Mouse (Mus musculus) heart, embryonic 12.5 days (tissue): ENCODE data around the gene Grn. TPM values are rescaled to one million over a fixed set of nuclear protein-coding genes. Genes with fewer than 3 reads are reported as not detected.

ENCODE experiments used
- ATAC-seq: fragments of 200-750 bp; cut with Nextera tagmentation; 2 replicates; pipeline ENCODE4 v1.8.0; 2017; ENCODE audit warnings: moderate TSS enrichment, moderate library complexity; ENCODE audit not compliant: insufficient number of reproducible peaks, low FRiP score
- H3K27ac ChIP-seq: fragments of 300-500 bp; sonication (generic); 2 replicates; pipeline ENCODE4 v1.5.1; 2016; ENCODE audit warnings: mild to moderate bottlenecking, moderate library complexity; ENCODE audit not compliant: poor library complexity, severe bottlenecking
- H3K27me3 ChIP-seq: fragments of 300-500 bp; sonication (generic); replicated peaks from 2 replicates; pipeline ENCODE4 v1.6.1; 2016; ENCODE audit warnings: mild to moderate bottlenecking, moderate library complexity
- H3K36me3 ChIP-seq: fragments of 300-500 bp; sonication (generic); 2 replicates; pipeline ENCODE4 v1.6.1; 2016; ENCODE audit warnings: mild to moderate bottlenecking, moderate library complexity
- H3K4me1 ChIP-seq: fragments of 300-500 bp; sonication (generic); replicated peaks from 2 replicates; pipeline ENCODE4 v1.6.1; 2016; ENCODE audit warnings: mild to moderate bottlenecking
- H3K4me2 ChIP-seq: fragments of 300-500 bp; sonication (generic); 2 replicates; pipeline ENCODE4 v1.6.1; 2016; ENCODE audit warnings: mild to moderate bottlenecking, moderate library complexity
- H3K4me3 ChIP-seq: fragments of 300-500 bp; sonication (generic); 2 replicates; pipeline ENCODE4 v1.5.1; 2016; ENCODE audit warnings: mild to moderate bottlenecking
- H3K9ac ChIP-seq: fragments of 300-500 bp; sonication (generic); 2 replicates; pipeline ENCODE4 v1.6.1; 2016; ENCODE audit warnings: mild to moderate bottlenecking, moderate library complexity
- H3K9me3 ChIP-seq: fragments of 300-500 bp; sonication (generic); replicated peaks from 2 replicates; pipeline ENCODE4 v1.6.1; 2016; ENCODE audit warnings: mild to moderate bottlenecking, moderate library complexity
- WGBS: fragments of 180-500 bp; shearing (Covaris S2); methylation state at CpG from one replicate; pipeline ENCODE4 v1.1.7; 2016; 5-methylcytosine and 5-hydroxymethylcytosine counted together
- polyA plus RNA-seq: library from polyadenylated mRNA; unstranded; fragments of >200 nt; fragmentation: Nextera tagmentation; extraction: Ambion mirVana; gene quantifications from 2 replicates; pipeline ENCODE4 v1.2.1, GENCODE M21; 2016

Gene Grn
- polyA plus RNA-seq, 1 experiment from 2014 or later, result 191 TPM

GRCm38 (mm10) chr11:102393719-102394420, 36.2 kb upstream of the Grn start:
- peak; percentile 1; the same call in 1 of the 2 replicates for ATAC-seq
- peaks cover 45% of the 10 kb centered on the region for H3K27me3 ChIP-seq
- H3K27ac ChIP-seq, result no peak overlapping the region
- WGBS, result 9% methylated on average over 17 of the region's 17 CpGs
- peak overlapping the region; percentile 49; the same call in 1 of the 2 replicates for H3K9ac ChIP-seq
- no peaks in the 10 kb centered on the region for H3K9me3 ChIP-seq
- peaks cover 24% of the 10 kb centered on the region for H3K4me1 ChIP-seq
- H3K36me3 ChIP-seq, result no peaks in the 10 kb centered on the region
- H3K4me3 ChIP-seq, result peak overlapping the region; percentile 41
- peak overlapping the region; percentile 89 for H3K4me2 ChIP-seq

- ATAC-seq, result no peak
- peaks cover 30% of the 10 kb centered on the region for H3K4me1 ChIP-seq
- H3K4me3 ChIP-seq, result no peak overlapping the region
- 74% methylated on average over 9 of the region's 9 CpGs for WGBS
- no peak overlapping the region for H3K9ac ChIP-seq
- H3K27me3 ChIP-seq, result peaks cover 52% of the 10 kb centered on the region
- H3K27ac ChIP-seq, result no peak overlapping the region
- no peaks in the 10 kb centered on the region for H3K9me3 ChIP-seq
- no peak overlapping the region for H3K4me2 ChIP-seq
- H3K36me3 ChIP-seq, result no peaks in the 10 kb centered on the region
Measured at GRCm38 (mm10) chr11:102394421-102395124, 35.5 kb upstream of the Grn start.

- no peak overlapping the region for H3K27ac ChIP-seq
- ATAC-seq, result no peak
- peaks cover 59% of the 10 kb centered on the region for H3K27me3 ChIP-seq
- no peak overlapping the region for H3K9ac ChIP-seq
- no peak overlapping the region for H3K4me2 ChIP-seq
- no peaks in the 10 kb centered on the region for H3K36me3 ChIP-seq
- H3K9me3 ChIP-seq, result no peaks in the 10 kb centered on the region
- no peak overlapping the region for H3K4me3 ChIP-seq
- peaks cover 35% of the 10 kb centered on the region for H3K4me1 ChIP-seq
- WGBS, result 2% methylated on average over 5 of the region's 5 CpGs
Measured at GRCm38 (mm10) chr11:102395250-102395649, 34.9 kb upstream of the Grn start.

DNA sequence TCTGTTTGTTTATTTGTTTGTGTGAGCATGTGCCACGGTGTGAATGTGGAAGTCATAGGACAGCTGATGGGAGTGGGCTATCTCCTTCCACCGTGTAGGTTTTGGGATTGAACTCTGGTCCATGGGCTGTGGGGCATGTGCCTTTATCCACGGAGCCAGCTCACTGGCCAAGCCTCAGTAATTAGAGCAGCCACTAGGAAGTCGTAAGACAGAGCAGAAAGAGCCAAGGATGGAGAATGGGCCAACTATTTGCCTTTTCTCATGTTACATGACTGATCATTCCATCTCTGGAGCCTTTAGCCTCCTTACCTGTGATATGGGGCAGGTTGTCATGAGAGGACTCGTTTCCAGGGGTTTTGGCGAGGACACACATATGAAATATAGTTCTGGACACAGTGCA, 33.9 kb upstream of the Grn start:
- 56% methylated on average over 6 of the region's 6 CpGs for WGBS
- Histone ChIP-seq H3K9ac (no peak overlapping the region), H3K4me2 (no peak overlapping the region), H3K4me1 (peaks cover 35% of the 10 kb centered on the region), H3K27me3 (peaks cover 69% of the 10 kb centered on the region), H3K27ac (no peak overlapping the region), H3K36me3 (no peaks in the 10 kb centered on the region), H3K4me3 (no peak overlapping the region), H3K9me3 (no peaks in the 10 kb centered on the region)
- no peak for ATAC-seq

- no peaks in the 10 kb centered on the region for H3K36me3 ChIP-seq
- H3K4me1 ChIP-seq, result peaks cover 35% of the 10 kb centered on the region
- H3K4me3 ChIP-seq, result no peak overlapping the region
- no peaks in the 10 kb centered on the region for H3K9me3 ChIP-seq
- ATAC-seq, result no peak
- H3K9ac ChIP-seq, result no peak overlapping the region
- no peak overlapping the region for H3K27ac ChIP-seq
- 83% methylated on average over 7 of the region's 7 CpGs for WGBS
- H3K27me3 ChIP-seq, result peaks cover 73% of the 10 kb centered on the region
- H3K4me2 ChIP-seq, result no peak overlapping the region
Measured at GRCm38 (mm10) chr11:102396671-102397141, 33.4 kb upstream of the Grn start.

GRCm38 (mm10) chr11:102398007-102398825, 31.9 kb upstream of the Grn start:
- H3K27me3 ChIP-seq, result peaks cover 83% of the 10 kb centered on the region
- peaks cover 28% of the 10 kb centered on the region for H3K4me1 ChIP-seq
- H3K9me3 ChIP-seq, result no peaks in the 10 kb centered on the region
- no peak overlapping the region for H3K9ac ChIP-seq
- H3K27ac ChIP-seq, result no peak overlapping the region
- ATAC-seq, result no peak
- H3K4me2 ChIP-seq, result no peak overlapping the region
- H3K36me3 ChIP-seq, result peaks cover 14% of the 10 kb centered on the region
- WGBS, result 74% methylated on average over 20 of the region's 20 CpGs
- H3K4me3 ChIP-seq, result no peak overlapping the region

- Histone ChIP-seq H3K36me3 (peaks cover 23% of the 10 kb centered on the region), H3K27me3 (peaks cover 87% of the 10 kb centered on the region), H3K4me2 (no peak overlapping the region), H3K9me3 (no peaks in the 10 kb centered on the region), H3K4me1 (peaks cover 20% of the 10 kb centered on the region), H3K4me3 (peak overlapping the region; percentile 32; the same call in 1 of the 2 replicates), H3K27ac (no peak overlapping the region), H3K9ac (no peak overlapping the region)
- ATAC-seq, result no peak
- WGBS, result 16% methylated on average over 15 of the region's 15 CpGs
Measured at GRCm38 (mm10) chr11:102399107-102399506, 31.0 kb upstream of the Grn start.

DNA sequence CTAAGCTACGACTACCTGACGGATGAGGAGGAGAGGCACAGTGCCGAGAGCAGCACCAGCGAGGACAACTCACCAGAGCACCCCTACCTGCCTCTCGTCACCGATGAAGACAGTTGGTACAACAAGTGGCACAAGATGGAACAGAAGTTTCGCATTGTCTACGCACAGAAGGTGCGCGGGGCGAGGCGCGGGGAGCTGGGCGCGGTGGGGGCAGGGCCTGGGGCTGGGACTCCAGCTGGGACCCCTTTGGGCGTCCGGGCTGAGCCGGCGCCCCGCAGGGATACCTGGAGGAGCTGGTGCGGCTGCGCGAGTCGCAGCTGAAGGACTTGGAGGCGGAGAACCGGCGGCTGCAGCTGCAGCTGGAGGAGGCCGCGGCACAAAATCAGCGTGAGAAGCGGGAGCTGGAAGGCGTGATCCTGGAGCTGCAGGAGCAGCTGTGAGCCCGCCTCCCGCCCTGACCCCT, 30.5 kb upstream of the Grn start:
- no peak for ATAC-seq
- WGBS, result under 1% methylated on average over 34 of the region's 34 CpGs
- Histone ChIP-seq H3K36me3 (peaks cover 28% of the 10 kb centered on the region), H3K4me1 (peaks cover 16% of the 10 kb centered on the region), H3K27ac (no peak overlapping the region), H3K9me3 (no peaks in the 10 kb centered on the region), H3K4me3 (peak overlapping the region; percentile 32), H3K9ac (peak overlapping the region; percentile 26; the same call in 1 of the 2 replicates), H3K27me3 (peaks cover 82% of the 10 kb centered on the region), H3K4me2 (peak overlapping the region; percentile 65)

DNA sequence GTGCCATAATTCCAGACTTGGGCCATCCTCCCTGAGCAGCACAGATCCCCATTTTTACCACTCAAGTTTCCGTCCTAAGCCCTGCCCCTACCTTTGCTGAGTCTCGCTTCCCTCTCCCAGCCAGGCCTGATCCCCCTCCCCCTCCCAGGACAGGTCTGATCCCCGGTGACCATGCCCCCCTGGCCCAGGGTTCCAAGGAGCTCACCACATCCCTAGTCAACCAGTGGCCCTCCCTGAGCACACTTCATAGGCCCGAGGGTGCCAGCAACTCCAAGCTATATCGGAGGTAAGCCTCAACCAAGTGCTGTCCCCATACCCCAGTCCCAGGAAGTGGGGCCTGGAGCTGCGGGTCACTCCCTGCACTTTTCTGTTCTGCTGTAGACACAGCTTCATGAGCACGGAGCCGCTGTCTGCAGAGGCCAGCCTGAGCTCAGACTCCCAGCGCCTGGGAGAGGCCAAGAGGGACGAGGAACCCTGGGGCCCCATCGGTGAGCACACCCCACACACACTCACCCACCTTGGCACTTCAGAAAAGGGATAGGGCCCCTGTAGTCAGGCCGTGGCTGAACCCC, 29.5 kb upstream of the Grn start:
- no peak for ATAC-seq
- Histone ChIP-seq H3K4me3 (no peak overlapping the region), H3K4me1 (peaks cover 20% of the 10 kb centered on the region), H3K9ac (no peak overlapping the region), H3K27ac (no peak overlapping the region), H3K27me3 (peaks cover 72% of the 10 kb centered on the region), H3K4me2 (no peak overlapping the region), H3K36me3 (peaks cover 36% of the 10 kb centered on the region), H3K9me3 (no peaks in the 10 kb centered on the region)
- WGBS, result 17% methylated on average over 12 of the region's 12 CpGs

- no peak overlapping the region for H3K9ac ChIP-seq
- no peak overlapping the region for H3K27ac ChIP-seq
- no peak overlapping the region for H3K4me3 ChIP-seq
- H3K9me3 ChIP-seq, result no peaks in the 10 kb centered on the region
- H3K27me3 ChIP-seq, result peaks cover 60% of the 10 kb centered on the region
- no peak overlapping the region for H3K4me2 ChIP-seq
- no peak for ATAC-seq
- H3K36me3 ChIP-seq, result peaks cover 39% of the 10 kb centered on the region
- peaks cover 30% of the 10 kb centered on the region for H3K4me1 ChIP-seq
- WGBS, result 62% methylated on average over 12 of the region's 12 CpGs
Measured at GRCm38 (mm10) chr11:102401898-102402500, 28.1 kb upstream of the Grn start.
